Mouse (Mus musculus) neural tube, embryonic 14.5 days (tissue): ENCODE data around the gene Gse1. TPM values are rescaled to one million over a fixed set of nuclear protein-coding genes. Genes with fewer than 3 reads are reported as not detected.
A peak's percentile ranks its signal among the peaks of the same experiment; 100 is the strongest.

ENCODE experiments used
- ATAC-seq: fragments of 200-750 bp; cut with Nextera tagmentation; 2 replicates; pipeline ENCODE4 v1.8.0; 2017; ENCODE audit warnings: low read depth, mild to moderate bottlenecking, moderate TSS enrichment, moderate library complexity
- H3K27ac ChIP-seq: fragments of 300-500 bp; sonication (generic); 2 replicates; pipeline ENCODE4 v1.5.1; 2014; ENCODE audit warnings: low read depth, mild to moderate bottlenecking, control low read depth, low read length, moderate library complexity, mixed read lengths
- H3K27me3 ChIP-seq: fragments of 300-500 bp; sonication (generic); 2 replicates; pipeline ENCODE4 v1.6.1; 2014; ENCODE audit warnings: low read length; ENCODE audit not compliant: control insufficient read depth, insufficient read depth
- H3K36me3 ChIP-seq: fragments of 300-500 bp; sonication (generic); 2 replicates; pipeline ENCODE4 v1.6.1; 2014; ENCODE audit warnings: low read length, mixed read lengths; ENCODE audit not compliant: control insufficient read depth, insufficient read depth
- H3K4me1 ChIP-seq: fragments of 300-500 bp; sonication (generic); 2 replicates; pipeline ENCODE4 v1.6.1; 2014; ENCODE audit warnings: low read length; ENCODE audit not compliant: control insufficient read depth, insufficient read depth
- H3K4me2 ChIP-seq: fragments of 300-500 bp; sonication (generic); 2 replicates; pipeline ENCODE4 v1.6.1; 2014; ENCODE audit warnings: mild to moderate bottlenecking, low read depth, low read length, control low read depth
- H3K4me3 ChIP-seq: fragments of 300-500 bp; sonication (generic); 2 replicates; pipeline ENCODE4 v1.5.1; 2014; ENCODE audit warnings: low read depth, low read length, control low read depth, mixed read lengths
- H3K9ac ChIP-seq: fragments of 300-500 bp; sonication (generic); replicated peaks from 2 replicates; pipeline ENCODE4 v1.6.1; 2014; ENCODE audit warnings: low read depth, mild to moderate bottlenecking, control low read depth, low read length, mixed read lengths
- H3K9me3 ChIP-seq: fragments of 300-500 bp; sonication (generic); 2 replicates; pipeline ENCODE4 v1.6.1; 2016; ENCODE audit warnings: low read length; ENCODE audit not compliant: control insufficient read depth
- WGBS: fragments of 180-500 bp; shearing (Covaris S2); extraction: QIAGEN DNeasy Blood & Tissue Kit; methylation state at CpG from one replicate; pipeline ENCODE4 v1.1.7; 2014; 5-methylcytosine and 5-hydroxymethylcytosine counted together
- polyA plus RNA-seq: library from polyadenylated mRNA; unstranded; fragments of >200 nt; fragmentation: Nextera tagmentation; extraction: Ambion mirVana; gene quantifications from 2 replicates; pipeline ENCODE4 v1.2.1, GENCODE M21; 2014

The Gse1 gene
- polyA plus RNA-seq, 1 experiment from 2014 or later: 23.3 TPM

DNA sequence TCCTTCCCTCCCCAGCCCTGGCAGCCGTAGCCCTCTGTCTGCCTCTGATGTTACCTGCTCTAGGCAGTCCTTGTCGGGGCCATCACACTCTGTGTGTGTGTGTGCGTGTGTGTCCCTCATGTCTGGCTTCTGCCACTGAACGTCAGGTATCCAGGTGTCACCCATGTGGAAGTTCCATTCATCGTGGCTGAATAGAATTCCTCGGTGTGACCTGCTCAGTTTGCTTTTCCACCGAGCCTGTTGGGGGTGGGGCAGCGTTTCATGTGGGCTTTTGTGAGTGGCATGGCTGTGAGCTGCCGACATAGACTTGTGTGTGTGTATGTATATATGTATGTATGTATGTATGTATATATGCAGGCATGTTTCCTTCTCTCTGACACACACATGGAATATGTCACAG is 57.6 kb downstream of the Gse1 start:
- no peak overlapping the region; the same call in 1 of the 2 replicates for H3K27ac ChIP-seq
- H3K9me3 ChIP-seq: no peaks in the 10 kb centered on the region
- 68% methylated on average over 9 of the region's 9 CpGs for WGBS
- no peak overlapping the region for H3K9ac ChIP-seq
- H3K4me3 ChIP-seq: no peak overlapping the region
- H3K4me1 ChIP-seq: peaks cover 63% of the 10 kb centered on the region
- no peak for ATAC-seq
- no peaks in the 10 kb centered on the region for H3K27me3 ChIP-seq
- H3K36me3 ChIP-seq: no peaks in the 10 kb centered on the region
- H3K4me2 ChIP-seq: no peak overlapping the region

- Histone ChIP-seq H3K4me1 (peaks cover 71% of the 10 kb centered on the region), H3K9me3 (no peaks in the 10 kb centered on the region), H3K27me3 (no peaks in the 10 kb centered on the region), H3K4me3 (no peak overlapping the region), H3K27ac (no peak overlapping the region), H3K36me3 (no peaks in the 10 kb centered on the region), H3K4me2 (no peak overlapping the region), H3K9ac (no peak overlapping the region)
- WGBS: 30% methylated on average over 21 of the region's 21 CpGs
- ATAC-seq: 0 out of 2 replicates have a peak, but pooled peaks have one; percentile 15
Observed at GRCm38 (mm10) chr8:120288122-120288908, 60.1 kb downstream of the Gse1 start.

- H3K4me2 ChIP-seq: no peak overlapping the region
- WGBS: 85% methylated on average over 7 of the region's 7 CpGs
Observed at GRCm38 (mm10) chr8:120289191-120289590, 60.9 kb downstream of the Gse1 start.

GRCm38 (mm10) chr8:120289698-120290181 is 61.5 kb downstream of the Gse1 start:
- H3K36me3 ChIP-seq: no peaks in the 10 kb centered on the region
- H3K4me1 ChIP-seq: peaks cover 72% of the 10 kb centered on the region
- H3K4me2 ChIP-seq: no peak overlapping the region
- WGBS: 24% methylated on average over 10 of the region's 10 CpGs
- H3K4me3 ChIP-seq: no peak overlapping the region
- no peak for ATAC-seq
- H3K27me3 ChIP-seq: no peaks in the 10 kb centered on the region
- no peak overlapping the region for H3K9ac ChIP-seq
- 0 out of 2 replicates have a peak overlapping the region, but pooled peaks have one; percentile 28 for H3K27ac ChIP-seq
- H3K9me3 ChIP-seq: no peaks in the 10 kb centered on the region

More at GRCm38 (mm10) chr8:120289191-120289590, 60.9 kb downstream of the Gse1 start:
- Histone ChIP-seq H3K27ac (0 out of 2 replicates have a peak overlapping the region, but pooled peaks have one; percentile 28), H3K9ac (no peak overlapping the region), H3K4me1 (peaks cover 72% of the 10 kb centered on the region), H3K36me3 (no peaks in the 10 kb centered on the region), H3K9me3 (no peaks in the 10 kb centered on the region), H3K27me3 (no peaks in the 10 kb centered on the region), H3K4me3 (no peak overlapping the region)
- ATAC-seq: no peak

GRCm38 (mm10) chr8:120290614-120291013 is 62.4 kb downstream of the Gse1 start:
- no peak overlapping the region for H3K9ac ChIP-seq
- H3K4me3 ChIP-seq: no peak overlapping the region
- H3K4me2 ChIP-seq: no peak overlapping the region
- H3K9me3 ChIP-seq: no peaks in the 10 kb centered on the region
- 60% methylated on average over 15 of the region's 15 CpGs for WGBS
- peaks cover 70% of the 10 kb centered on the region for H3K4me1 ChIP-seq
- no peaks in the 10 kb centered on the region for H3K36me3 ChIP-seq
- H3K27me3 ChIP-seq: no peaks in the 10 kb centered on the region
- no peak for ATAC-seq
- H3K27ac ChIP-seq: no peak overlapping the region

DNA sequence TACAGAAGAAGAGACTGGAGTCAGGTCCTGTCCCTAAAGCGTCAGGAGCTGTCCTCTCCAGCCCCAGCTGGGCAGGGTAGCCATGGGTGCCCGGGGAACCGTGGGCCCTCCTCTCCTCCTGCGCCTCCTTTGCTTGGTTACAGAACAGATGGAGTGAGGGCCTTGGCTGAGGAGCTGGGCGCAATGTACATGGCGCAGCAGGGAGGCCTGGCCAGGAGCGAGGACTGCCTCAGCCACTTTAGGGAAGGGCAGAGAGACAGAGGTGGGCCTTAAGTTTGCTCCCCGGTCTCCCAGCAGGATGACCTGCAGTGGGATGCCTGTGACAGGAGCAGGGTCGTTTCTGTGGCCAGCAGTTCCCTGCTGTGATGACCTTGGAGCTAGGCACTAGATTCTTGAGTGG is 63.4 kb downstream of the Gse1 start:
- Histone ChIP-seq H3K4me2 (no peak overlapping the region), H3K4me1 (peaks cover 72% of the 10 kb centered on the region), H3K4me3 (no peak overlapping the region), H3K9ac (no peak overlapping the region), H3K27ac (no peak overlapping the region), H3K27me3 (no peaks in the 10 kb centered on the region), H3K9me3 (no peaks in the 10 kb centered on the region), H3K36me3 (no peaks in the 10 kb centered on the region)
- WGBS: 62% methylated on average over 9 of the region's 9 CpGs
- no peak for ATAC-seq

GRCm38 (mm10) chr8:120292316-120293107 is 64.3 kb downstream of the Gse1 start:
- WGBS: 27% methylated on average over 8 of the region's 8 CpGs
- Histone ChIP-seq H3K36me3 (no peaks in the 10 kb centered on the region), H3K27ac (peak overlapping the region; percentile 48), H3K4me1 (peaks cover 81% of the 10 kb centered on the region), H3K9ac (no peak overlapping the region), H3K4me2 (no peak overlapping the region), H3K4me3 (no peak overlapping the region), H3K27me3 (no peaks in the 10 kb centered on the region), H3K9me3 (no peaks in the 10 kb centered on the region)
- peak; percentile 54; the same call in 1 of the 2 replicates for ATAC-seq

DNA sequence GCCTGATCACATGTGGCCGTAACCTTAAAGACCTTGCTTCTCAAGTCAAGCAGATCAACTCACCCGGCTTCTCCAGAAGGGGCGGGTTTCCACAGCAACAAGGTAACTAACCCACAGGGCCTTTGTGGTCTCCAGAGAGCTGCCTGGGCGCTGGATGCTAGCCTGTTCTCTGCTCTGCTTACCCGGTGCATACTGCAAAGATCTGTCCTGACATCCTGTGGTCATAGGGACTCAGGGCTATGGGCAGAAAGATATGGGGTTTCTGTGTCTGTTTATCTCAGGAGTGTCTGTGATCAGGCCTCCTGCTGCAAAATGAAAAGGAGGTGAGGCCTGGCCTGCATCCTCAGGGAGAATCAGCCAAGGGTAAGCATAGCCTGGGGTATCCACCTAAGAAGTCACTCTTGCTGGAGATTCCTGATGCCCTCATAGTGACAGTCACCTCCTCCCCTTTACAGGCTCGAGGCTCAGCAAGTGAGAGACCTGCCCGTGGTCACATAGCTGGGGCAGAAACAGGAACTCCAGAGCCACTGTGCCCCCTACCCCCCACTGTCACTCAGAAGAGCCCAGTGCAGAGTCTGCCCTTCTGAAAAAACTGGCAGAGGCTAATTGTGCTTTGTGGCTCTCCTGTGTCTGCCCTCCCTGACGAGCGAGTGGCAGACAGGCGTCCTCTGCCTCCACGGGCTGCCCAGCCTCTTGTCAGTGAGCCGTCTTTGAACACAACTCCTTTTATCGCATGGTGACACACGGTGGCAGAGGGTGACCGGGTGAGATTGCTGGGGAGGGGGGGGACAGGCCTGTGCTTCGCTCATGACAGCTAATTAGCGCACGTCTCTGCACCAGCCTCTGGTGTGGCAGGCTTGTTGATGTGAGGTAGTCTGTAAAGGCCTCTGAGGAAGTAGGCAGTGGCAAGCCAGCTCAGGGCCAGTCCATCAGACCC is 65.4 kb downstream of the Gse1 start:
- Histone ChIP-seq H3K4me3 (no peak overlapping the region), H3K27ac (peak overlapping the region; percentile 34; the same call in 1 of the 2 replicates), H3K36me3 (no peaks in the 10 kb centered on the region), H3K9me3 (no peaks in the 10 kb centered on the region), H3K27me3 (no peaks in the 10 kb centered on the region), H3K4me2 (no peak overlapping the region), H3K4me1 (peaks cover 86% of the 10 kb centered on the region), H3K9ac (peak overlapping the region; percentile 21; the same call in 1 of the 2 replicates)
- 22% methylated on average over 18 of the region's 18 CpGs for WGBS
- ATAC-seq: no peak
